Mouse (Mus musculus) ES-Bruce4 (cell line): ENCODE data around the gene Tmem30b.

ENCODE experiments used
- CTCF ChIP-seq: IDR thresholded peaks from one replicate; pipeline ENCODE4 v1.8.1; 2011; ENCODE audit warnings: low read depth, low read length
- EP300 ChIP-seq: IDR thresholded peaks from 2 replicates; pipeline ENCODE4 v1.6.1; 2011; ENCODE audit warnings: low read depth, low read length; ENCODE audit not compliant: insufficient read depth
- POLR2A ChIP-seq: IDR thresholded peaks from one replicate; pipeline ENCODE4 v1.8.1; 2011; ENCODE audit warnings: low read length; ENCODE audit not compliant: insufficient read depth

- TF ChIP-seq CTCF = no peak
- TF ChIP-seq POLR2A = no peak
- TF ChIP-seq EP300 = no peak
These were observed 3.0 kb downstream of the Tmem30b start for GRCm38 (mm10) chr12:73543191-73543590.
